10 mouse cellular contexts compared by ENCODE assay signal in genomic region chr19:57002741-57003459, GRCm38 (mm10). TPM values are rescaled to one million over a fixed set of nuclear protein-coding genes. Genes with fewer than 3 reads are reported as not detected.
DNase-seq lines count a peak whose midpoint lies in the region; ATAC-seq and TF ChIP-seq lines count a peak whose summit lies in the region.
"Had no signal": no experiment of that assay in that cellular context is flagged by ENCODE, and none has a peak within 500 bp of the region (broad histone marks: within the 10 kb centered on the region; RNA-seq: fewer than 3 reads in every experiment).

No protein-coding gene starts in this region.

- H3K27me3 ChIP-seq in cerebellum, adult 2 months (ENCODE audit: control insufficient read depth, insufficient read depth, low read length) = no peaks in the 10 kb centered on the region
- 0 out of 2 replicates have a peak, but pooled peaks cover 3% of the 10 kb centered on the region for H3K27me3 ChIP-seq in kidney, embryonic 14.5 days (ENCODE audit: control insufficient read depth, insufficient read depth, low read length)
- peaks cover 16% of the 10 kb centered on the region for H3K27me3 ChIP-seq in neural tube, embryonic 13.5 days
- 0 out of 2 replicates have a peak, but pooled peaks cover 2% of the 10 kb centered on the region for H3K27me3 ChIP-seq in stomach, postnatal 0 days (ENCODE audit: control insufficient read depth, insufficient read depth, low read length)

- 53% methylated on average over 12 of the region's 12 CpGs for WGBS in cerebellum, adult 2 months
- WGBS in kidney, embryonic 14.5 days = 51% methylated on average over 12 of the region's 12 CpGs
- 72% methylated on average over 12 of the region's 12 CpGs for WGBS in neural tube, embryonic 13.5 days
- 61% methylated on average over 12 of the region's 12 CpGs for WGBS in stomach, postnatal 0 days

- H3K9me3 ChIP-seq in kidney, embryonic 14.5 days (ENCODE audit: control insufficient read depth, low read length) = no peaks in the 10 kb centered on the region
- no peaks in the 10 kb centered on the region for H3K9me3 ChIP-seq in neural tube, embryonic 13.5 days
- no peaks in the 10 kb centered on the region for H3K9me3 ChIP-seq in stomach, postnatal 0 days (ENCODE audit: control insufficient read depth, low read length)

- H3K36me3 ChIP-seq in kidney, embryonic 14.5 days (ENCODE audit: control insufficient read depth, insufficient read depth, low read length) = no peaks in the 10 kb centered on the region
- H3K36me3 ChIP-seq in neural tube, embryonic 13.5 days = no peaks in the 10 kb centered on the region
- no peaks in the 10 kb centered on the region for H3K36me3 ChIP-seq in stomach, postnatal 0 days (ENCODE audit: control insufficient read depth, insufficient read depth, low read length)

- no peak for TF ChIP-seq EP300 in stomach, postnatal 0 days (optimal IDR thresholded peaks at IDR 0.05)

- no peak overlapping the region for H3K9ac ChIP-seq in kidney, embryonic 14.5 days (ENCODE audit: low read depth, low read length)
- peak overlapping the region; percentile 22; the same call in 1 of the 2 replicates for H3K9ac ChIP-seq in neural tube, embryonic 13.5 days
- H3K9ac ChIP-seq in stomach, postnatal 0 days (ENCODE audit: low read length) = no peak overlapping the region

- peak overlapping the region; percentile 77 for H3K27ac ChIP-seq in cerebellum, adult 2 months (ENCODE audit: insufficient read depth, low read length)
- peak overlapping the region; percentile 43; the same call in 1 of the 2 replicates for H3K27ac ChIP-seq in kidney, embryonic 14.5 days (ENCODE audit: low read depth, low read length)
- H3K27ac ChIP-seq in neural tube, embryonic 13.5 days (replicated peaks) = peak overlapping the region; percentile 29
- H3K27ac ChIP-seq in stomach, postnatal 0 days (replicated peaks) = no peak overlapping the region; the same call in 1 of the 2 replicates

- H3K4me1 ChIP-seq in cerebellum, adult 2 months (ENCODE audit: control insufficient read depth, insufficient read depth, low read length) = peaks cover 57% of the 10 kb centered on the region
- peaks cover 26% of the 10 kb centered on the region for H3K4me1 ChIP-seq in kidney, embryonic 14.5 days (ENCODE audit: control insufficient read depth, insufficient read depth, low read length)
- peaks cover 58% of the 10 kb centered on the region for H3K4me1 ChIP-seq in neural tube, embryonic 13.5 days (replicated peaks)
- no peaks in the 10 kb centered on the region for H3K4me1 ChIP-seq in stomach, postnatal 0 days (replicated peaks; ENCODE audit: control insufficient read depth, insufficient read depth)

- DNase-seq in cerebellum, adult 2 months = no peak
- DNase-seq in cerebellum, postnatal 25 days = no peak
- no peak for DNase-seq in kidney, adult 11 months
- DNase-seq in neural tube, embryonic 10.5 days (ENCODE audit: extremely low spot score, low spot score) = no peak
- DNase-seq in stomach, postnatal 0 days (ENCODE audit: low spot score) = no peak
- DNase-seq in embryo, embryonic 11 days = no peak
- DNase-seq: gastrocnemius, postnatal 25 days had no signal

- H3K4me2 ChIP-seq in kidney, embryonic 14.5 days (replicated peaks; ENCODE audit: low read depth, low read length) = 0 out of 2 replicates have a peak overlapping the region, but pooled peaks have one; percentile 6
- H3K4me2 ChIP-seq in neural tube, embryonic 13.5 days = peak overlapping the region; percentile 30
- H3K4me2 ChIP-seq in stomach, postnatal 0 days (replicated peaks; ENCODE audit: low read depth) = peak overlapping the region; percentile 25; the same call in 1 of the 2 replicates

- no peak for TF ChIP-seq POLR2A in cerebellum, adult 2 months (IDR thresholded peaks at IDR 0.05; ENCODE audit: borderline replicate concordance, insufficient read depth, low read length)

- no peak; the same call in 1 of the 2 replicates for ATAC-seq in kidney, embryonic 14.5 days (ENCODE audit: low FRiP score, low TSS enrichment)
- no peak for ATAC-seq in neural tube, embryonic 13.5 days (ENCODE audit: low read depth)
- ATAC-seq in stomach, postnatal 0 days (ENCODE audit: low FRiP score, low TSS enrichment) = no peak

- TF ChIP-seq CTCF in cerebellum, adult 2 months (IDR thresholded peaks at IDR 0.05; ENCODE audit: borderline replicate concordance, insufficient read depth, low read depth, low read length) = no peak
- no peak for TF ChIP-seq CTCF in stomach, postnatal 0 days (IDR thresholded peaks at IDR 0.05; ENCODE audit: low read depth)

- H3K4me3 ChIP-seq in cerebellum, adult 2 months (replicated peaks; ENCODE audit: insufficient read depth, low read depth, low read length) = peak overlapping the region; percentile 48
- no peak overlapping the region for H3K4me3 ChIP-seq in kidney, embryonic 14.5 days (ENCODE audit: low read length)
- H3K4me3 ChIP-seq in neural tube, embryonic 13.5 days = no peak overlapping the region
- H3K4me3 ChIP-seq in stomach, postnatal 0 days (ENCODE audit: low read depth, low read length) = no peak overlapping the region
- H3K4me3 ChIP-seq: erythroblast, embryonic 14.5 days had no signal

RNA-seq across cellular contexts. Expression of gene Afap1l2, which starts 5.1 kb away (rescaled TPM):
- 43.3 and 50.1 TPM in 2 replicates for polyA plus RNA-seq in cerebellum, adult 2 months (2012; rRNA removed)
- 9.0 and 12.5 TPM in 2 replicates for polyA plus RNA-seq in kidney, embryonic 14.5 days (2014; fragmentation: Nextera tagmentation; extraction: Ambion mirVana)
- 17.7 and 18.7 TPM in 2 replicates for polyA plus RNA-seq in neural tube, embryonic 13.5 days (2015; fragmentation: Nextera tagmentation; extraction: Ambion mirVana)
- polyA plus RNA-seq in stomach, postnatal 0 days (2015; fragmentation: Nextera tagmentation; extraction: Ambion mirVana) = 9.0 and 11.0 TPM in 2 replicates
- polyA plus RNA-seq: erythroblast, embryonic 14.5 days had no signal
